Mouse (Mus musculus) cerebellum, adult 2 months (tissue): Measurements from ENCODE around the gene Kpna3. TPM values are rescaled to one million over a fixed set of nuclear protein-coding genes. Genes with fewer than 3 reads are reported as not detected.
"Not testable (repeated sequence)": the region's sequence is repeated elsewhere in the genome, so short reads cannot be mapped to it uniquely, and the experiment has no call there.

Experiments
- DNase-seq, 2 experiments: peaks; one replicate each; pipeline ENCODE4 v3.0.0; 2021
- H3K27ac ChIP-seq: fragments of 200-500 bp; 2 replicates; pipeline ENCODE4 v1.5.1; 2012; ENCODE audit warnings: low read length, control low read depth, inconsistent platforms; ENCODE audit not compliant: insufficient read depth
- H3K27me3 ChIP-seq: fragments of 200-500 bp; 2 replicates; pipeline ENCODE4 v1.6.1; 2012; ENCODE audit warnings: inconsistent platforms, mild to moderate bottlenecking, low read length, moderate library complexity; ENCODE audit not compliant: control insufficient read depth, insufficient read depth
- H3K4me1 ChIP-seq: fragments of 200-500 bp; 2 replicates; pipeline ENCODE4 v1.6.1; 2011; ENCODE audit warnings: low read length; ENCODE audit not compliant: control insufficient read depth, insufficient read depth
- H3K4me3 ChIP-seq: fragments of 200-500 bp; replicated peaks from 2 replicates; pipeline ENCODE3; 2011; ENCODE audit warnings: mild to moderate bottlenecking, low read depth, low read length, control low read depth; ENCODE audit not compliant: insufficient read depth
- CTCF ChIP-seq: fragments of 200-500 bp; IDR thresholded peaks from 2 replicates; pipeline ENCODE4 v1.5.1; 2011; ENCODE audit warnings: low read depth, mild to moderate bottlenecking, control low read depth, low read length, moderate library complexity, borderline replicate concordance; ENCODE audit not compliant: insufficient read depth
- POLR2A ChIP-seq: fragments of 200-500 bp; IDR thresholded peaks from 2 replicates; pipeline ENCODE4 v1.6.1; 2011; ENCODE audit warnings: low read length, control low read depth, borderline replicate concordance; ENCODE audit not compliant: insufficient read depth
- WGBS: fragments of 180-500 bp; shearing (Covaris S2); methylation state at CpG from one replicate; pipeline ENCODE4 v1.1.7; 2018; 5-methylcytosine and 5-hydroxymethylcytosine counted together
- polyA plus RNA-seq: library from polyadenylated mRNA; depleted of rRNA; stranded (reverse); fragments of >200 nt; gene quantifications from 2 replicates; pipeline ENCODE4 v1.2.3, GENCODE M21; 2012

Kpna3 gene
- polyA plus RNA-seq, 1 experiment = 37.7 TPM

GRCm38 (mm10) chr14:61349876-61350275, 89.8 kb downstream of the Kpna3 start:
- no peak overlapping the region for H3K4me3 ChIP-seq
- H3K27ac ChIP-seq = no peak overlapping the region
- no peaks in the 10 kb centered on the region for H3K27me3 ChIP-seq
- H3K4me1 ChIP-seq = no peaks in the 10 kb centered on the region
- 92% methylated on average over 4 of the region's 4 CpGs for WGBS
- TF ChIP-seq CTCF (no peak), POLR2A (no peak)
- DNase-seq = no peak

GRCm38 (mm10) chr14:61346827-61347698, 92.6 kb downstream of the Kpna3 start:
- H3K4me1 ChIP-seq = no peaks in the 10 kb centered on the region
- H3K27me3 ChIP-seq = no peaks in the 10 kb centered on the region
- H3K27ac ChIP-seq = no peak overlapping the region
- TF ChIP-seq CTCF (peak; percentile 76), POLR2A (no peak)
- 45% methylated on average over 10 of the region's 10 CpGs for WGBS
- H3K4me3 ChIP-seq = no peak overlapping the region
- DNase-seq = peak; percentile 37 to 48

- WGBS = 84% methylated on average over 5 of the region's 5 CpGs
- no peak for TF ChIP-seq POLR2A
- TF ChIP-seq CTCF = no peak
- H3K4me3 ChIP-seq = no peak overlapping the region
- no peak overlapping the region for H3K27ac ChIP-seq
- no peaks in the 10 kb centered on the region for H3K27me3 ChIP-seq
- no peaks in the 10 kb centered on the region for H3K4me1 ChIP-seq
- DNase-seq = no peak
These were observed 95.1 kb downstream of the Kpna3 start for GRCm38 (mm10) chr14:61344590-61344989.

- Histone ChIP-seq H3K27ac (no peak overlapping the region), H3K4me1 (no peaks in the 10 kb centered on the region), H3K4me3 (no peak overlapping the region), H3K27me3 (no peaks in the 10 kb centered on the region)
- DNase-seq = no peak
- no peak for TF ChIP-seq POLR2A
- no peak for TF ChIP-seq CTCF
- WGBS = 85% methylated on average over 4 of the region's 4 CpGs
These were observed 100.3 kb downstream of the Kpna3 start for GRCm38 (mm10) chr14:61339381-61339780.

- H3K27me3 ChIP-seq = no peaks in the 10 kb centered on the region
- H3K4me3 ChIP-seq = peak overlapping the region; percentile 24
- TF ChIP-seq CTCF = peak; percentile 91
- no peak for TF ChIP-seq POLR2A
- H3K4me1 ChIP-seq = peaks cover 15% of the 10 kb centered on the region
- under 1% methylated on average over 13 of the region's 13 CpGs for WGBS
- peak overlapping the region; percentile 47 for H3K27ac ChIP-seq
- DNase-seq = peak; percentile 84 to 86
These were observed 108.6 kb downstream of the Kpna3 start for GRCm38 (mm10) chr14:61330996-61331561.

GRCm38 (mm10) chr14:61330591-61330990, 109.1 kb downstream of the Kpna3 start:
- peak in 1 of 2 experiments; percentile 57 for DNase-seq
- 11% methylated on average over 11 of the region's 11 CpGs for WGBS
- no peak for TF ChIP-seq POLR2A
- no peak for TF ChIP-seq CTCF
- H3K4me3 ChIP-seq = no peak overlapping the region
- peak overlapping the region; percentile 47 for H3K27ac ChIP-seq
- H3K4me1 ChIP-seq = peaks cover 15% of the 10 kb centered on the region
- no peaks in the 10 kb centered on the region for H3K27me3 ChIP-seq

- 3% methylated on average over 19 of the region's 19 CpGs for WGBS
- peak; percentile 68; the same call in 1 of the 2 replicates for TF ChIP-seq POLR2A
- TF ChIP-seq CTCF = 0 out of 2 replicates have a peak, but pooled peaks have one; percentile 4
- DNase-seq = peak; percentile 89 to 94
- H3K4me1 ChIP-seq = peaks cover 15% of the 10 kb centered on the region
- peak overlapping the region; percentile 47 for H3K4me3 ChIP-seq
- no peaks in the 10 kb centered on the region for H3K27me3 ChIP-seq
- peak overlapping the region; percentile 76 for H3K27ac ChIP-seq
These were observed 111.8 kb downstream of the Kpna3 start for GRCm38 (mm10) chr14:61327618-61328450.

- H3K4me1 ChIP-seq = peaks cover 15% of the 10 kb centered on the region
- not testable (repeated sequence) for H3K27ac ChIP-seq
These were observed 112.7 kb downstream of the Kpna3 start for GRCm38 (mm10) chr14:61327007-61327406.

More at GRCm38 (mm10) chr14:61327007-61327406, 112.7 kb downstream of the Kpna3 start:
- H3K27me3 ChIP-seq, H3K4me3 ChIP-seq: not testable (repeated sequence)
- WGBS = 30% methylated on average over 6 of the region's 6 CpGs
- peak in 1 of 2 experiments; percentile 30 for DNase-seq
